Mouse (Mus musculus): ENCODE results near the gene Rbm8a. TPM values are rescaled to one million over a fixed set of nuclear protein-coding genes. Genes with fewer than 3 reads are reported as not detected.

Rbm8a gene
- total RNA-seq (2014; rRNA removed): 29.2 and 38.5 TPM in 2 replicates
- 110 and 120 TPM in 2 replicates for polyA plus RNA-seq (2015; fragmentation: Nextera tagmentation; extraction: Ambion mirVana)

DNA sequence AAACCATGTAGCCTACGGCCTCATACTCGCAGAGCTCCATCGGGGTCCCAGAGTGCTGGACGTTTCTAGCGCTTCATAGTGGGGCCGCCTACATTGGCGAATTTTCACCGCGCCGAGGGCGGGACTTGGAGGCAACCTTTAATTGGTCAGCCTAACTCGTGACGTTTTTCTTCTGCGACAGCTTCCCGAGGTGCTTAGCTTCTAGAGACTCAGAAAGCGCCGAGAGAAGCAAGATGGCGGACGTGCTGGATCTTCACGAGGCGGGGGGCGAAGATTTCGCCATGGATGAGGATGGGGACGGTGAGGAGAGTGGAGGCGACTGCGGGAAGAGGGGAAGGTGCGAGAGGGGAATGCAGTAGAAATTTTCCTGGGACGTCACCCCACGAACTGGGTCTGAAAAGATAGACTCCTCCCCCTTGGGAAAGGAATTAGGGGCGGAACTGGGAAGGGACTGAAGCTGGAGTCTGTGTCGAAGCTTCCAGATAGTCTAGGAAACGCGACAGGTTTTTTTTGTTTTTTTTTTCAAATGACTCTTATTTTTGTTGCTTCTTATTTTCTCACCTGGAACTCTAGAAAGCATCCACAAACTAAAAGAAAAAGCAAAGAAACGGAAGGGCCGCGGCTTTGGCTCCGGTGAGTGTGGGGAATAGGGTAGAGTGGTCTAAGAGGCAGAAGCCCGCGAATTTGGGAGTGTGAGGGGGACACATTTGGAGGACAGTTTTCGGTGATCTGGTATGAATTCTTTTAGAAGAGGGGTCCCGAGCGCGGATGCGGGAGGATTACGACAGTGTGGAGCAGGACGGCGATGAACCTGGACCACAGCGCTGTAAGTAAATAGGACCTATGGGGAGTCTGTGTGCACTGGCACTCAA lies at the start of gene Rbm8a:
Gene Rbm8a, plus strand, starts transcription at position 205 of the 872 bp plus-strand sequence.
- Histone ChIP-seq H3K27me3 (ENCODE audit: insufficient read depth, low read length) (no peaks in the 10 kb centered on the region), H3K4me3 (ENCODE audit: low read depth, low read length) (peak within 1 kb of the TSS; percentile 78), H3K36me3 (ENCODE audit: insufficient read depth) (peaks cover 17% of the 10 kb centered on the region), H3K4me2 (ENCODE audit: low read depth) (peak within 1 kb of the TSS; percentile 77), H3K4me1 (ENCODE audit: insufficient read depth) (peaks cover 16% of the 10 kb centered on the region), H3K9me3 (ENCODE audit: low read length) (no peaks in the 10 kb centered on the region), H3K27ac (ENCODE audit: low read depth, low read length) (peak within 1 kb of the TSS; percentile 80), H3K9ac (peak within 1 kb of the TSS; percentile 75)
- ATAC-seq (peak; percentile 97), DNase-seq (peak; percentile 99)
- no peak for TF ChIP-seq CTCF (IDR thresholded peaks at IDR 0.05; ENCODE audit: low read depth)
- WGBS: 1% methylated on average over 48 of the region's 48 CpGs

DNA sequence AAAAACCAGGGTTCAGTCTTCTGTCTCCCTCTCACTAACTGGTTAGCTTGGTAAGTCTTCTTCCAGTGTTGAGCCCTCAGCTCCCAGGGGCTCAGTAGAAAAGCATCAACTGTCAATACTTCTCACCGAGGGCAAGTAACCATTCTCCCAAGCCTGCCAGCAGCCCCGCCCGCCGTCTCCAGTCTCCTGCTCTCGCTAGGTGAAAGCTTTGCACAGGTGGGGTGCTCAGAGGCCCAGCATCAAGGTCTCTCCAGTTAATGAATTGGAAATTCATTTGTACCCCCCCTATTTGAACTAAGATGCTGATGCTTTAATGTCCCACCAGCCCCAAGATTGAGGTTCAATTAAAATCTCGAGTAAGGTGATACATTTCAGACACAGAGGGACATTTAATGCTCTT lies 48.6 kb upstream of the Rbm8a start:
- 0 out of 2 replicates have a peak overlapping the region, but pooled peaks have one; percentile 9 for H3K27ac ChIP-seq (ENCODE audit: low read depth, low read length)
- no peak for TF ChIP-seq CTCF (IDR thresholded peaks at IDR 0.05; ENCODE audit: low read depth)

DNA sequence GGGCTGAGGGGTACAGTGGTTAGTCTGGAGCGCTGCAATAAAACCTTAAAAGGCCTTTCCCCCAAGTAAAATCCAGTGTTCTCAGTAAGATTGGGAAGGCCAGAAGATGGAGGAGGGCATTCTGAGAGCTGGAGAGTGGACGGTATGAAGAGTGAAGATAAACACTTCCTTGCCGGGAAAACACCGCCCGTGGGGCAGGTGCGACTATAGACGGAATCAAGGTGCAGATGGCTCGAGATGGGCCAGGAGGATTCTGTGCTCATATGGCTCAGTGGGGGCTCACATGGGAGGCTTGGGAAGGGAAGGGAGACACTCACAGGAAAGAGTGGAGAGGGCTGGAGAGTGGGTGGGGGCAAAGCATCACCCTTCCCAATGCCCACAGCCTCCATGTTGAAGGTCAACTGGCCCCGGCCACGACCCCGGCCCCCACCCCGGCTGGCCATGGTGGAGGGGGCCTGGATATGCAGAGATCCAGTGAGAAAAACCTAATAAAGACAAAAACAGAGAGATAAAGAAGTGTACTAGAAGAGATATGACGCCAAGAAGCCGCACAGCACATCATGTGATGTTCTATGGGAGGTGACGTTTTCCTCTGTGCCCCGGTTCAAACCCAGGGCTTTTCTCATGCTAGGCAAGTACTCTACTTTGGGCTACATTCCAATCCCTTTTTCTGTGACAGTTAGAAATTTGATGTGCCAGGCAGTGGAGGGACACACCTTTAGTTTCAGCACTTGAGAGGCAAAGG lies 47.8 kb upstream of the Rbm8a start:
- no peak for DNase-seq

More for the DNA sequence above, 48.6 kb upstream of the Rbm8a start:
- Histone ChIP-seq H3K9me3 (ENCODE audit: low read length) (no peaks in the 10 kb centered on the region), H3K27me3 (ENCODE audit: insufficient read depth, low read length) (no peaks in the 10 kb centered on the region), H3K36me3 (ENCODE audit: insufficient read depth) (no peaks in the 10 kb centered on the region), H3K4me2 (ENCODE audit: low read depth) (no peak overlapping the region), H3K4me1 (ENCODE audit: insufficient read depth) (0 out of 2 replicates have a peak, but pooled peaks cover 7% of the 10 kb centered on the region), H3K4me3 (ENCODE audit: low read depth, low read length) (no peak overlapping the region), H3K9ac (no peak overlapping the region)
- DNase-seq (no peak), ATAC-seq (no peak)
- WGBS: 62% methylated on average over 6 of the region's 6 CpGs

GRCm38 (mm10) chr3:96583386-96583785 lies 46.3 kb upstream of the Rbm8a start:
- no peak for ATAC-seq

More for the DNA sequence above, 47.8 kb upstream of the Rbm8a start:
- Histone ChIP-seq H3K9me3 (ENCODE audit: low read length) (no peaks in the 10 kb centered on the region), H3K4me3 (ENCODE audit: low read depth, low read length) (no peak overlapping the region), H3K9ac (no peak overlapping the region), H3K4me2 (ENCODE audit: low read depth) (no peak overlapping the region), H3K27ac (ENCODE audit: low read depth, low read length) (no peak overlapping the region), H3K4me1 (ENCODE audit: insufficient read depth) (0 out of 2 replicates have a peak, but pooled peaks cover 5% of the 10 kb centered on the region), H3K27me3 (ENCODE audit: insufficient read depth, low read length) (no peaks in the 10 kb centered on the region), H3K36me3 (ENCODE audit: insufficient read depth) (no peaks in the 10 kb centered on the region)
- no peak for TF ChIP-seq CTCF (IDR thresholded peaks at IDR 0.05; ENCODE audit: low read depth)
- WGBS: 81% methylated on average over 16 of the region's 16 CpGs
- no peak for ATAC-seq

DNA sequence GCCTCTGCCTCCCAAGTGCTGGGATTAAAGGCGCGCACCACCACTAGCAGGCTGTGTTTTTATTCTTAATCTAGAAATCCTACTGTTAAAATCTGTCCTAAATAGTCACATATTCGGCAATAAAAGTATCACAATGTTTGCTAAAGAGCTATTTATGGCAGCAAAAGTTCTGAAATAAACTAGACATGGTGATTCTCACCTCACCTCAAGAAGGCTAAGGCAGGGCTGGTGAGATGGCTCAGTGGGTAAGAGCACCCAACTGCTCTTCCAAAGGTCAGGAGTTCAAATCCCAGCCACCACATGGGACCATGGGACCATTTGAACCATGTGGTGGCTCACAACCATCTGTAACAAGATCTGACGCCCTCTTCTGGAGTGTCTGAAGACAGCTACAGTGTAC lies 39.1 kb upstream of the Rbm8a start:
- ATAC-seq: no peak
- no peak overlapping the region for H3K27ac ChIP-seq (ENCODE audit: low read depth, low read length)
- no peaks in the 10 kb centered on the region for H3K27me3 ChIP-seq (ENCODE audit: insufficient read depth, low read length)
- no peaks in the 10 kb centered on the region for H3K36me3 ChIP-seq (ENCODE audit: insufficient read depth)
- no peak overlapping the region for H3K9ac ChIP-seq
- H3K4me3 ChIP-seq (ENCODE audit: low read depth, low read length): no peak overlapping the region
- no peaks in the 10 kb centered on the region for H3K9me3 ChIP-seq (ENCODE audit: low read length)
- no peak for TF ChIP-seq CTCF (IDR thresholded peaks at IDR 0.05; ENCODE audit: low read depth)
- DNase-seq: no peak
- H3K4me1 ChIP-seq (ENCODE audit: insufficient read depth): peaks cover 10% of the 10 kb centered on the region; the same call in 1 of the 2 replicates
- WGBS: 83% methylated on average over 4 of the region's 4 CpGs
- H3K4me2 ChIP-seq (ENCODE audit: low read depth): no peak overlapping the region

More at GRCm38 (mm10) chr3:96583386-96583785, 46.3 kb upstream of the Rbm8a start:
- Histone ChIP-seq H3K4me2 (ENCODE audit: low read depth) (no peak overlapping the region), H3K9me3 (ENCODE audit: low read length) (no peaks in the 10 kb centered on the region), H3K27ac (ENCODE audit: low read depth, low read length) (no peak overlapping the region), H3K4me3 (ENCODE audit: low read depth, low read length) (no peak overlapping the region), H3K27me3 (ENCODE audit: insufficient read depth, low read length) (no peaks in the 10 kb centered on the region), H3K4me1 (ENCODE audit: insufficient read depth) (no peaks in the 10 kb centered on the region), H3K9ac (no peak overlapping the region), H3K36me3 (ENCODE audit: insufficient read depth) (no peaks in the 10 kb centered on the region)
- peak; percentile 23; the same call in 1 of the 2 replicates for TF ChIP-seq CTCF (IDR thresholded peaks at IDR 0.05; ENCODE audit: low read depth)
- 94% methylated on average over 5 of the region's 5 CpGs for WGBS
- no peak for DNase-seq

- Histone ChIP-seq H3K36me3 (ENCODE audit: insufficient read depth) (no peaks in the 10 kb centered on the region), H3K27me3 (ENCODE audit: insufficient read depth, low read length) (no peaks in the 10 kb centered on the region), H3K9ac (peak overlapping the region; percentile 69), H3K9me3 (ENCODE audit: low read length) (no peaks in the 10 kb centered on the region), H3K4me3 (ENCODE audit: low read depth, low read length) (peak overlapping the region; percentile 57), H3K4me1 (ENCODE audit: insufficient read depth) (peaks cover 19% of the 10 kb centered on the region; the same call in 1 of the 2 replicates), H3K27ac (ENCODE audit: low read depth, low read length) (peak overlapping the region; percentile 86), H3K4me2 (ENCODE audit: low read depth) (peak overlapping the region; percentile 68)
- ATAC-seq (no peak), DNase-seq (no peak)
- 0% methylated on average over 10 of the region's 10 CpGs for WGBS
- no peak for TF ChIP-seq CTCF (IDR thresholded peaks at IDR 0.05; ENCODE audit: low read depth)
These were observed 36.4 kb upstream of the Rbm8a start for GRCm38 (mm10) chr3:96593374-96593773.

All from forebrain, postnatal 0 days (tissue).